Mouse (Mus musculus): ENCODE results near the gene Trappc12. TPM values are rescaled to one million over a fixed set of nuclear protein-coding genes. Genes with fewer than 3 reads are reported as not detected.

The Trappc12 gene
- 42.1 and 45.8 TPM in 2 replicates for polyA plus RNA-seq (2016; fragmentation: Nextera tagmentation; extraction: Ambion mirVana)

DNA sequence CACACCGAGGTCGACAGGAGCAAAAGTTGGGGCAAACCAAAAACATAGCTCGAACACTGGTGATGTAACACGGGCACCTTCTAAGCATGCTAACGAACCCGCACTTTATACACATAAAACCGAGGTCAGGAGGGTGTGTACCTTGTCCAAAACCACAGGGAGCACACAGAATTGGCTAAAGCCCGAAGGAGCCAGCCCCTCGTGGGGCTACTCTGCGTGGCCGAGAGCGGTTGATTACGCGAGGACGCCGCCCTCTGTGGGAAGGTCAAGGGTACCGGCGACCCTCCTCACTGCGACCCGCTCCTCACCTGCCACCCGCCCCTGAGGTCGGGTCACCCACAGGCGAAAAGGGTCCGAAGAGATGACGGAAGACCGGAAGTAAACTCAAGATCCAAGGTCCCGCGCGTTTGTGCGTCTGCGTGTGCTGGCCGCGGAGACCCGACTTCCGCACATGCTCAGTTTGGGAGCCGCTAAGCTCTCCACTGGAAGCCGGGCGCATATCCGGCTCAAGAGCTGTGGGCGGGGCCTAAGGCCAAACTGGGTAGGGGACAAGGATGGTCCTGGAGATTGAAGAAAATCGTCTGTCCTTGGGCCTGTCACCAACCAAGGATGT, at the start of gene Trappc12:
Gene Trappc12, minus strand, starts transcription at position 452 of the 613 bp plus-strand sequence.
- Histone ChIP-seq H3K9me3 (no peaks in the 10 kb centered on the region), H3K27ac (replicated peaks) (peak within 1 kb of the TSS; percentile 50), H3K4me2 (replicated peaks) (peak within 1 kb of the TSS; percentile 83), H3K9ac (replicated peaks) (peak within 1 kb of the TSS; percentile 77), H3K27me3 (no peaks in the 10 kb centered on the region), H3K4me1 (peaks cover 21% of the 10 kb centered on the region), H3K36me3 (peaks cover 21% of the 10 kb centered on the region), H3K4me3 (peak within 1 kb of the TSS; percentile 86)
- WGBS, result 2% methylated on average over 41 of the region's 41 CpGs
- peak; percentile 91 for ATAC-seq (ENCODE audit: low FRiP score, low read depth)

DNA sequence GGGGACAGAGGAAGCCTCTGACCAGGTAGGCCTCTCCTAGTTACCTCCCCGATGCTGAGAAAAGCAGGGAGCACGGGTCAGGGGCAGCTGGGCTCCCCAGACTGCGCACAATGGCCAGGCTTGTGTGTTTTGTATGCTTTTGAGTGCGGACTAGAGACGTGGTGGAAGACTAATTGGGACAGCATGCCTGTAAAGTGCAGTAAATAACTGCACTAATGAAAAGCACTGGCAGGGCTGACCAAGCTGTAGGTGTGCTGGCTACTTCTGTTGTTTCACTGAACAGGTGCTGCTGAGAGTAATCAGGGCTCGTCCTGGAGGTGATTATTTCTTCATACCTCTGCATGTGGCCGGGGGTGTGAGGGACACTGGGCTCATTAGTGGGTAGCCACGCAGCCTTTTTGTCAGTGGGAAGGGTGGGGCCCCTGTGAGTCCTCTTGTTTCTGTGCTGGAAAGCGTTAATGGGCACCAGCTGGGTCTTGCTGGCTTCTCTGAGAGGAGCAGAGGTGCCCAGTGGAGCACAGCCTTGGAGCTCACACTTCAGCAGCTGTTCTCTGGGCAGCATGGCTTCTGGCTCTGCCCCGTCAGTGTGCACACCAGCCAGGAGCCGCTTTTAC, 49.6 kb upstream of the Trappc12 start:
- Histone ChIP-seq H3K27ac (replicated peaks) (peak overlapping the region; percentile 68), H3K36me3 (no peaks in the 10 kb centered on the region)
- ATAC-seq (ENCODE audit: low FRiP score, low read depth), result peak; percentile 67

DNA sequence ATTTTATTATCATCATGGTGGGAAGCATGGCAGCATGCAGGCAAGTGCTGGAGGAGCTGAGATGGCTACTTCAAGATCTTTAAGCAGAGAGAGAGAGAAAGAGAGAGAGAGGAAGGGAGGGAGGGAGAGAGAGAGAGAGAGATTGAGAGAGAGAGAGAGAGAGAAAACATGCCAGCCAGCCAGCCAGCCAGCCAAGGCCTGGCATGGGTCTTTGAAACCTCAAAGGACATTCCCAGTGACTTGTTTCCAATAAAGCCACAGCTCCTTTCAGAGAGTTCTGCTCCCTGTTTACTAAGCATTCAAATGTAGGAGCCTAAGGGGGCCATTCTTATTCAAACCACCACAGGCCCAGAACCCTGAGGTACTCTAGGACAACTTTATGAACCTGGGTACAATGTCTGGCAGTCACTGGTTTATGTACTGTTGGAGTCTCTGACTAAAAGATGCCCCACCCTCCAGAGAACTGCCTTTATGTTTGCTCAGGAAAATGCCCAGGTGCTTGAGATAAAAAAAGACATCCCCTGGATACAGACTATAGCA, 46.7 kb upstream of the Trappc12 start:
- Histone ChIP-seq H3K4me2 (replicated peaks) (no peak overlapping the region), H3K4me3 (no peak overlapping the region), H3K9me3 (no peaks in the 10 kb centered on the region), H3K27ac (replicated peaks) (no peak overlapping the region), H3K36me3 (no peaks in the 10 kb centered on the region), H3K27me3 (no peaks in the 10 kb centered on the region), H3K9ac (replicated peaks) (no peak overlapping the region), H3K4me1 (peaks cover 23% of the 10 kb centered on the region)
- no peak for ATAC-seq (ENCODE audit: low FRiP score, low read depth)

More for the DNA sequence above, 49.6 kb upstream of the Trappc12 start:
- Histone ChIP-seq H3K4me3 (no peak overlapping the region), H3K27me3 (no peaks in the 10 kb centered on the region), H3K4me2 (replicated peaks) (no peak overlapping the region), H3K9ac (replicated peaks) (peak overlapping the region; percentile 34; the same call in 1 of the 2 replicates), H3K4me1 (peaks cover 30% of the 10 kb centered on the region), H3K9me3 (no peaks in the 10 kb centered on the region)
- WGBS, result 58% methylated on average over 11 of the region's 11 CpGs

DNA sequence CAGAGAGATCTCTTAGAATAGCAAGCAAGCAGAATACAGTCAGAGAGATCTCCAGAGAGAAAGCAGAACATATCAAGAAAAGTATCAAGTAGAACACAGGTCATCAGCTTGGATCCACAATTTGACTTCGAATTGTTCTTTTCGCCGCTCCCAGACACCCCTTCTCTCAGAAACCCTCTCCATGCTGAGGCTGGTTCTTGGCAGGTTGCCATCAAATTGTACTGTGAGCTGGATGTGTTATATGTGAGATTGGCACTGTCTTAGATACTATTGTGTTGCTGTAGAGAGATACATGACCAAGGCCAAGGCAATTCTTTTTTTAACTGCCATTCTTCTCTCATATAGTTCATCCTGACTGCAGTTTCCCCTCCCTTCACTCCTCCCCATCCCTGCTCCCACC, 44.8 kb upstream of the Trappc12 start:
- H3K9me3 ChIP-seq, result no peaks in the 10 kb centered on the region
- H3K4me2 ChIP-seq (replicated peaks), result no peak overlapping the region
- H3K4me3 ChIP-seq, result no peak overlapping the region
- no peaks in the 10 kb centered on the region for H3K27me3 ChIP-seq
- H3K4me1 ChIP-seq, result peaks cover 23% of the 10 kb centered on the region
- no peak for ATAC-seq (ENCODE audit: low FRiP score, low read depth)
- no peaks in the 10 kb centered on the region for H3K36me3 ChIP-seq
- WGBS, result 92% methylated on average over 3 of the region's 3 CpGs
- H3K9ac ChIP-seq (replicated peaks), result no peak overlapping the region
- no peak overlapping the region for H3K27ac ChIP-seq (replicated peaks)

DNA sequence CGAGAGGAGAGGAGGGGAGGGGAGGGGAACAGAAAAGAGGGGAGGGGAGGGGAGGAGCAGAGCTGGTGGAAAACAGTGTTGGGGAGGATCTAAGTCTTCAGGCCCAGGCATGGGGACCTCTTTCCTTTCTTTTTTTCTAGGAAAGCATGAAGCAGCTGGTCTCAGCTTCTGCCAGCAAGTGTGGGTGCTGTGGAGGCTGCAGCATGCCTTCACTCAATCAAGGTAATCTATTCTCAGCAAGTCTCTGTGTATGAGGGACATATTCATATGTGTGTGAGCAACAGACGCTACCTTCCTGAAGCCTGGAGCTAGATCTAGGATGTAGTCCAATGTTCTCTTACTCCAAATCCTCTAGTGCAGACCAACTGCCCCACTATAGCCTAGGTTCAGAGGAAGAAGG, 43.4 kb upstream of the Trappc12 start:
- WGBS, result 67% methylated on average over 2 of the region's 2 CpGs
- H3K9me3 ChIP-seq, result no peaks in the 10 kb centered on the region
- H3K27me3 ChIP-seq, result 0 out of 2 replicates have a peak, but pooled peaks cover 2% of the 10 kb centered on the region
- no peak overlapping the region for H3K9ac ChIP-seq (replicated peaks)
- H3K36me3 ChIP-seq, result no peaks in the 10 kb centered on the region
- H3K4me3 ChIP-seq, result no peak overlapping the region
- H3K27ac ChIP-seq (replicated peaks), result no peak overlapping the region
- ATAC-seq (ENCODE audit: low FRiP score, low read depth), result no peak
- H3K4me1 ChIP-seq, result peaks cover 14% of the 10 kb centered on the region; the same call in 1 of the 2 replicates
- no peak overlapping the region for H3K4me2 ChIP-seq (replicated peaks)

DNA sequence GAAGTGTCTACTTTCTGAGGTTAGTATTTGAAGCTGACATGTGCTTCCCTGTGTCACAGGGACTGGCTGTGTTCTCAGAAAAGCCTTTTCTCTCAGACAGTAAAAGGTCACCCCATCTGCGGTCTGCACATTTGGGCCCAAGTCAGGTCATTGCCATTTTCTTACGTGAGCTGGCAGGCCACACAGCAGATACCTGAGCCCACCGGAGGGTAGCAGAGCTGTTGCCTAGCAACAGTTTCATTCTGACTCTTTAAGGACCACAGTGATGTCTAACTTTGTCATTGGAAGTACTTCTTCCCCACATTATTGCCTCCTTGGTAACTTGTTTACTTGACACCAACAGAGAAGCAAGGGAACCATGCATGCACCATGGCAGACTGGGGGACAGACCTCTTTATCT, 42.3 kb upstream of the Trappc12 start:
- H3K36me3 ChIP-seq, result no peaks in the 10 kb centered on the region
- H3K4me2 ChIP-seq (replicated peaks), result no peak overlapping the region
- H3K9me3 ChIP-seq, result no peaks in the 10 kb centered on the region
- 77% methylated on average over 3 of the region's 3 CpGs for WGBS
- no peak overlapping the region for H3K9ac ChIP-seq (replicated peaks)
- H3K4me3 ChIP-seq, result no peak overlapping the region
- no peak overlapping the region for H3K27ac ChIP-seq (replicated peaks)
- H3K27me3 ChIP-seq, result 0 out of 2 replicates have a peak, but pooled peaks cover 2% of the 10 kb centered on the region
- no peak for ATAC-seq (ENCODE audit: low FRiP score, low read depth)
- H3K4me1 ChIP-seq, result peaks cover 14% of the 10 kb centered on the region; the same call in 1 of the 2 replicates

DNA sequence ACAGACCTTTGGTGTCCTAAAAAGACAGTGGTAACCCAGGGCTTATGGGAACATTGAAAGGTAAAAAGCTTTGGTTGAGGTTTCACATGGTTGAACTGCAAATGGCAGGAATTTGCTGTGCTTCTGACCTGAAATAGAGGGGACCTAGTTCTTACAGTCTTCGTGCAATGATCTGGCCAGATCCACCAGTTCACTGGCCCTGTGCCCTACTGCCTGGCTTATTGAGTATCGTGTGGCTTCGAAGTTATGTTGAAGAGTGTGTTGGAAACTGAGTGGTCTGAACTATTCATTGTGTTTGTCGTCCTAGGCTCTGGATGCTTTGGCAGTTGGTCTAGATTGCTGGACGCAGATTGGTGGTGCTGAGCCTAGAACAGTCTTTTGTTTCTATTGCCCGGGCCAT, 36.0 kb upstream of the Trappc12 start:
- Histone ChIP-seq H3K27me3 (0 out of 2 replicates have a peak, but pooled peaks cover 2% of the 10 kb centered on the region), H3K4me2 (replicated peaks) (no peak overlapping the region), H3K36me3 (no peaks in the 10 kb centered on the region), H3K9me3 (no peaks in the 10 kb centered on the region), H3K9ac (replicated peaks) (no peak overlapping the region), H3K4me1 (peaks cover 30% of the 10 kb centered on the region), H3K4me3 (no peak overlapping the region), H3K27ac (replicated peaks) (no peak overlapping the region)
- no peak for ATAC-seq (ENCODE audit: low FRiP score, low read depth)
- WGBS, result 92% methylated on average over 6 of the region's 6 CpGs

DNA sequence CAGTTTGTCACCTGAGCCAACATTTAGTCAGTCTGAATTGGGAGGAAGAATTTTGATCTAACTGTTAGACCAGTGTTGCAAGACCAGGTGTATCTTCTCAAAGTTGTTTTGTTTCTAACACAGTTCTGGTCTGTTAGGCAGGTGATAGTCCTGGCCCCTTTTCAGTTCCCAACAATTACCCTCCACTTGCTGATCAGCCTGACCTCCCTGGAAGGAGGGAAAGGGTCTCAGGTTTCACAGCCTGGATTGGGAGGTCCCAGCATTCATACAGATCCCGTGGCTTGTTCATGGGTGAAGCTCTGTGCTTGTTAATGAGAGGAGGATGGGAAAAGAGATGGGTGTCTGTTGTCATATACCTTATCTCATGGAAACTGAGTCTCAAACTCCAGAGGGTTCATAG, 35.0 kb upstream of the Trappc12 start:
- no peak overlapping the region for H3K9ac ChIP-seq (replicated peaks)
- 0% methylated on average over 1 of the region's 1 CpGs for WGBS
- H3K4me1 ChIP-seq, result peaks cover 26% of the 10 kb centered on the region
- 0 out of 2 replicates have a peak, but pooled peaks cover 2% of the 10 kb centered on the region for H3K27me3 ChIP-seq
- H3K36me3 ChIP-seq, result no peaks in the 10 kb centered on the region
- ATAC-seq (ENCODE audit: low FRiP score, low read depth), result no peak
- no peak overlapping the region for H3K27ac ChIP-seq (replicated peaks)
- H3K9me3 ChIP-seq, result no peaks in the 10 kb centered on the region
- no peak overlapping the region for H3K4me3 ChIP-seq
- H3K4me2 ChIP-seq (replicated peaks), result no peak overlapping the region

DNA sequence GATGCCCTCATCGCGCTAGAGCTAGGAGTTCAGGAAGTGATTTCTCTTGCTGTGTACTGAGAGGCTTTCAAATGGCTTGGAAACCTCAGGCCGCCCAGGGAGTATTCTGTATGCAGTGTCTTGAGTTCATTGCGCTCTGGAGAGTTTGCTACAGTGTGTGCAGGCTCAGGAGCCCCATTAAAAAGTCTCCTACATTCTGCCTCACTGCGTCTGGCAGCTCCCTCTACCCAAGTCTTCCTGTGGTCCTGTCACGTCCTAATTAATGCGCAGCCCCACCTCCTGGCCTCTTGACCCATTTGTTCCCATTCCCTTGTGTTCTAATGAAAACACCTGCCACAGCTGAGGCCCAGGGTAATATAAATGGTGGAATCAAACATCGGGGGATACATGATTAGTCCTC, 34.6 kb upstream of the Trappc12 start:
- H3K4me2 ChIP-seq (replicated peaks), result no peak overlapping the region
- ATAC-seq (ENCODE audit: low FRiP score, low read depth), result no peak
- H3K9me3 ChIP-seq, result no peaks in the 10 kb centered on the region
- H3K36me3 ChIP-seq, result no peaks in the 10 kb centered on the region
- peak overlapping the region; percentile 52 for H3K27ac ChIP-seq (replicated peaks)
- peaks cover 21% of the 10 kb centered on the region for H3K4me1 ChIP-seq
- 32% methylated on average over 8 of the region's 8 CpGs for WGBS
- H3K27me3 ChIP-seq, result 0 out of 2 replicates have a peak, but pooled peaks cover 2% of the 10 kb centered on the region
- no peak overlapping the region for H3K4me3 ChIP-seq
- H3K9ac ChIP-seq (replicated peaks), result no peak overlapping the region

DNA sequence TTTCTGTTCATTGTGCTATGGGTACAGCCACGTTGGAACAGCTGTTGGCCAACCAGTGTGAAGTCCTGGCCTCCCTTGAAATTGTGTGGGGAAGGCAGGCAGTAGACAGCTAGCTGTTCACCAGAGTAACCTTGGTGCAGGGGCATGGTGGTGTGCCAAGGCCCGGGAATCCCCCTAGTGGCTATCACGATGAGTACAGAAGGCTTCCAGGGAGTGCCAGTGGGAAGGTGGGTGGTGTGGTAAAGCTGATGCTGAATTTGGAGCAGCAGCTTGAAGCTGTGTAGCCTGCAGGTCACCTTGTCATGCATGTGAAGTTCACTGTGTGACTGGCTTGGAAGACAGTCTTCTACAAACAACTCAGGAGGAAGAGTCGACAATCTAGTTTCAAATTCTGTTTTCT, 34.1 kb upstream of the Trappc12 start:
- Histone ChIP-seq H3K4me2 (replicated peaks) (no peak overlapping the region; the same call in 1 of the 2 replicates), H3K9me3 (no peaks in the 10 kb centered on the region), H3K9ac (replicated peaks) (0 out of 2 replicates have a peak overlapping the region, but pooled peaks have one; percentile 31), H3K27ac (replicated peaks) (peak overlapping the region; percentile 52; the same call in 1 of the 2 replicates), H3K36me3 (no peaks in the 10 kb centered on the region), H3K4me3 (no peak overlapping the region), H3K27me3 (0 out of 2 replicates have a peak, but pooled peaks cover 2% of the 10 kb centered on the region), H3K4me1 (peaks cover 21% of the 10 kb centered on the region)
- WGBS, result 37% methylated on average over 4 of the region's 4 CpGs
- no peak for ATAC-seq (ENCODE audit: low FRiP score, low read depth)

DNA sequence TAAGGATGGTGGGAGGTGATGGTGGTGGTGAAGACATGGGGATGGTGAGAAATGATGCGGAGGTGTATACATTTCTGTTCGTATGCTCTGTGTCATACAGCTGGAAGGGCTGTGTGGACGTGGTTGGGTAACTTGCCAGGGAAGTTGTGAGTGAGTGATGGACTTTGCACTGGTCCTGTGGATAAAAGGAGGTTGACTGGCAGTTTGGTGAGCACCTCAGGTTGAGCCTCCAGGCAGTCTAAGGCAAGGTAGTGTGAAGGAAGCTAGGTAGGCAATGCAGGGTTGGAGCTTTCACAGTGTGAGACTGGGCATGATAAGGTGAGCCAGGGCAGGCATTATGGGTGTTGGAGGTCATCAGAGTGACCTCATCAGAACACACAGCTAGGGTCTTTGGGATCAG, 32.4 kb upstream of the Trappc12 start:
- H3K4me1 ChIP-seq, result peaks cover 21% of the 10 kb centered on the region
- 96% methylated on average over 3 of the region's 3 CpGs for WGBS

DNA sequence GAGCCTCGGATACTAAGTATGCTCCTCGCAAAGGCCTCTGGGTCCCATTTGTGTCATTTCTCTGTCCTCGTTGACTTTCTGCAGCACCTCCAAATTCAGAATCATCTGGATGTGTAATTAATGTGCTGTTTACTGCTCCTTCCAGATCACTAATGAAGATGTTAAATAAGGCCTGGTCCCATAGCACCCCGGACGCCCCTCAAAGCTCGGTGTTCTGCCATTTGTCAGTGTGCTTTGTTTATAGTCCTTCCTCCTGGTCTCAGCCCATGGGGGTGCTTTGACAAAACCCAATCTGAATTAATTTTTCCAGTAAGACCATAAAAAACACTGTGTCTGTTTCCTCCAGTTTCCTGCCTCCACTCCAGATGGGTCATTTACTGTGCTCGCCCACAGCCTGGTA, 29.9 kb upstream of the Trappc12 start:
- Histone ChIP-seq H3K9me3 (no peaks in the 10 kb centered on the region), H3K9ac (replicated peaks) (no peak overlapping the region), H3K4me2 (replicated peaks) (no peak overlapping the region), H3K36me3 (no peaks in the 10 kb centered on the region), H3K4me1 (peaks cover 16% of the 10 kb centered on the region), H3K4me3 (no peak overlapping the region), H3K27me3 (no peaks in the 10 kb centered on the region), H3K27ac (replicated peaks) (no peak overlapping the region)
- 80% methylated on average over 7 of the region's 7 CpGs for WGBS
- ATAC-seq (ENCODE audit: low FRiP score, low read depth), result no peak

More for the DNA sequence above, 32.4 kb upstream of the Trappc12 start:
- no peaks in the 10 kb centered on the region for H3K36me3 ChIP-seq
- no peak overlapping the region for H3K4me3 ChIP-seq
- H3K9me3 ChIP-seq, result no peaks in the 10 kb centered on the region
- H3K27ac ChIP-seq (replicated peaks), result no peak overlapping the region
- H3K4me2 ChIP-seq (replicated peaks), result no peak overlapping the region
- H3K27me3 ChIP-seq, result no peaks in the 10 kb centered on the region
- H3K9ac ChIP-seq (replicated peaks), result no peak overlapping the region
- ATAC-seq (ENCODE audit: low FRiP score, low read depth), result no peak

Measured in midbrain, embryonic 12.5 days (tissue).